Mouse (Mus musculus) stomach, embryonic 14.5 days (tissue): ENCODE measurements around the gene Gm5148. TPM values are rescaled to one million over a fixed set of nuclear protein-coding genes. Genes with fewer than 3 reads are reported as not detected.

Experiments
- ATAC-seq: fragments of 200-750 bp; cut with Nextera tagmentation; 2 replicates; pipeline ENCODE4 v1.8.0; 2017; ENCODE audit warnings: low read depth, moderate TSS enrichment; ENCODE audit not compliant: insufficient number of reproducible peaks, insufficient read depth, low FRiP score
- H3K27ac ChIP-seq: fragments of 300-500 bp; sonication (generic); 2 replicates; pipeline ENCODE4 v1.5.1; 2014; ENCODE audit warnings: mild to moderate bottlenecking, low read length, moderate library complexity, mixed read lengths
- H3K27me3 ChIP-seq: fragments of 300-500 bp; sonication (generic); 2 replicates; pipeline ENCODE4 v1.6.1; 2014; ENCODE audit warnings: low read length, control low read depth, mixed read lengths; ENCODE audit not compliant: control insufficient read depth, insufficient read depth
- H3K36me3 ChIP-seq: fragments of 300-500 bp; sonication (generic); 2 replicates; pipeline ENCODE4 v1.6.1; 2014; ENCODE audit warnings: mild to moderate bottlenecking, control low read depth, low read length, moderate library complexity, mixed read lengths; ENCODE audit not compliant: control insufficient read depth, insufficient read depth
- H3K4me1 ChIP-seq: fragments of 300-500 bp; sonication (generic); 2 replicates; pipeline ENCODE4 v1.6.1; 2014; ENCODE audit warnings: low read length, control low read depth, mixed read lengths; ENCODE audit not compliant: control insufficient read depth, insufficient read depth
- H3K4me2 ChIP-seq: fragments of 300-500 bp; sonication (generic); replicated peaks from 2 replicates; pipeline ENCODE4 v1.6.1; 2014; ENCODE audit warnings: low read depth, low read length, control low read depth
- H3K4me3 ChIP-seq: fragments of 300-500 bp; sonication (generic); 2 replicates; pipeline ENCODE4 v1.5.1; 2014; ENCODE audit warnings: low read depth, low read length, control low read depth
- H3K9ac ChIP-seq: fragments of 300-500 bp; sonication (generic); replicated peaks from 2 replicates; pipeline ENCODE4 v1.6.1; 2014; ENCODE audit warnings: low read depth, mild to moderate bottlenecking, control low read depth, low read length, moderate library complexity, mixed read lengths
- H3K9me3 ChIP-seq: fragments of 300-500 bp; sonication (generic); 2 replicates; pipeline ENCODE4 v1.6.1; 2016; ENCODE audit warnings: low read depth, low read length, control low read depth; ENCODE audit not compliant: control insufficient read depth
- WGBS: fragments of 180-500 bp; shearing (Covaris S2); extraction: QIAGEN DNeasy Blood & Tissue Kit; methylation state at CpG from one replicate; pipeline ENCODE4 v1.1.7; 2014; 5-methylcytosine and 5-hydroxymethylcytosine counted together
- polyA plus RNA-seq: library from polyadenylated mRNA; unstranded; fragments of >200 nt; fragmentation: Nextera tagmentation; extraction: Ambion mirVana; gene quantifications from 2 replicates; pipeline ENCODE4 v1.2.1, GENCODE M21; 2014

Gene Gm5148
- polyA plus RNA-seq, 1 experiment from 2014 or later = 8.7 TPM

DNA sequence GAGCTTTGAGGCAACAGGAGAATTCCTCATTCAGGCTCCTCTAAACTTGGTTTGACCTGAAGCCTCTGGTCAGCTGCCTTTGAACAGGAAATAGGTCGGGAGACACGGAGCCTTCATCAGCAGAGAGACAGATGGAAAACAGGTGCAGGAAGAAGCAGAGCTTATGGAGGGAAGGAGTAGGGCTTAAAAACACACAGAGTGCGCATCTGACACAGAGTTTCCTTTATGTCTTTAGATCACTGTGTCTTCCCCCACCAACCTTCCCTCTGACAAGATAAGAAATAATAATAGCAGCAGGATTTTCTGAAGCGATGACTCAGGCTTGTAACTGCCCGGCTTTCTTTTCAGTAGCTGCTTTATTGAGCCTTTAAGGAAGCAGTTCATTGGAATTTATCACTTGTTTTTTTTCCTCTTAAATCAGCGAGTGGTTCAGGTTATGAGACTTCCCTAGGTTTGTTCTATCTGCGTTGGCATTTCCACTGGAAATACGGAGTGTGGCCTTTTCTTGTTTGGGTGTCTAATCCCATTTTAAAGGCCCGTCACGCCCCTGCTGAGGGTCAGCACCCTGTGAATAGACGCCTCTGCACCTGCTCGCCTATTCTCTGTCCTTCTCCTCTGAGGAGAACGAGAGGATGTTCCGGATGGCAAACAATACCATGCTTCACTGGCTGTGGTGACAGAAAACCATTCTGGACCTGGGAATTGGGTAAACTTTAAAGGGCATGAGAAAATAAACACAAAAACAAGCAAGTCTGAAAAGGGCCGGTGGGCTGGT is 51.8 kb downstream of the Gm5148 start:
- no peak overlapping the region for H3K4me2 ChIP-seq
- ATAC-seq = no peak
- no peak overlapping the region for H3K9ac ChIP-seq
- WGBS = 43% methylated on average over 15 of the region's 15 CpGs
- H3K4me1 ChIP-seq = peaks cover 21% of the 10 kb centered on the region
- peaks cover 15% of the 10 kb centered on the region for H3K9me3 ChIP-seq
- no peaks in the 10 kb centered on the region for H3K27me3 ChIP-seq
- H3K36me3 ChIP-seq = no peaks in the 10 kb centered on the region
- no peak overlapping the region for H3K4me3 ChIP-seq
- H3K27ac ChIP-seq = no peak overlapping the region

DNA sequence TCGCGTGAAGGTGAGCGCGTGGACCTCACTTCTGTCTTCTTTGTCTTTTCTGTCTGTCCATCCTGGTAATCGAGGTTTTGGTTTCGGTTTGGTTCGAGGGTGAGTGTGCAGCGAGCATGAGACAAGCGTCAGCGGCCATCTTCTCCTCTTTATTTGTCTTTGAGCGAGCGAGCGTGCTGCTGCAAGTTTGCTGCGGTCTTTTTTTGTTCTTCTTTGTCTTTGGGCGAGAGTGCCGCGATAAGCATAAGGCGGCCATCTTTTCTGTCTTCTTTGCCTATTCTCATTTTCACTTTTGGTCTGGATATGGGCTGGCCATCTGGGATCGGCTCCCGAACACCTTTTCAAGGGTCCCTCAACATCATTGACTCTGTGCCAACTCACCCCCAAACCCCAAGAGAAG is 55.2 kb downstream of the Gm5148 start:
- WGBS = 96% methylated on average over 20 of the region's 20 CpGs
- Histone ChIP-seq H3K27ac (no peak overlapping the region), H3K9ac (no peak overlapping the region), H3K9me3 (peaks cover 15% of the 10 kb centered on the region), H3K36me3 (no peaks in the 10 kb centered on the region), H3K4me2 (no peak overlapping the region), H3K4me3 (no peak overlapping the region), H3K27me3 (no peaks in the 10 kb centered on the region), H3K4me1 (peaks cover 24% of the 10 kb centered on the region)
- ATAC-seq = no peak

DNA sequence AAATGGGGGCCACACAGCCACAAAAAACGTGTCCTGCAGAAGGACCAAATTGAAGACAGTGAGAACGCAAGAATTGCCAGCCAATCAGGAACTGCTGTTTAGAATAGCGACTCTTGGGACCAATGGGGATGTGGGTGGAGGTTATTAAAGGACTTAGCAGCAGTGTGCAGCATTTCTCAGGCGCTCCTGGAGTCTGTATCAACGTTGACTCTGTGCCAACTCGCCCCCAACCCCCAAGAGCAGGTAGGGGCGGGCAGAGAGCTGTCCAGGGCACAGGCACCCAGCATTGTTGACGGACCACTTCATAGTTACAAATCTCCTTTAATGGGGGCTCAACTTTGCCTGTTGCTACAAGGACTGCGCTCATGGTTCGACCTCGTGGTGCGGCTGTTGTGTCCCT is 55.6 kb downstream of the Gm5148 start:
- H3K9me3 ChIP-seq = peaks cover 15% of the 10 kb centered on the region
- H3K27ac ChIP-seq = no peak overlapping the region
- H3K4me1 ChIP-seq = peaks cover 21% of the 10 kb centered on the region
- no peaks in the 10 kb centered on the region for H3K27me3 ChIP-seq
- no peak overlapping the region for H3K4me3 ChIP-seq
- no peak for ATAC-seq
- H3K9ac ChIP-seq = no peak overlapping the region
- H3K4me2 ChIP-seq = no peak overlapping the region
- no peaks in the 10 kb centered on the region for H3K36me3 ChIP-seq
- 89% methylated on average over 12 of the region's 12 CpGs for WGBS

DNA sequence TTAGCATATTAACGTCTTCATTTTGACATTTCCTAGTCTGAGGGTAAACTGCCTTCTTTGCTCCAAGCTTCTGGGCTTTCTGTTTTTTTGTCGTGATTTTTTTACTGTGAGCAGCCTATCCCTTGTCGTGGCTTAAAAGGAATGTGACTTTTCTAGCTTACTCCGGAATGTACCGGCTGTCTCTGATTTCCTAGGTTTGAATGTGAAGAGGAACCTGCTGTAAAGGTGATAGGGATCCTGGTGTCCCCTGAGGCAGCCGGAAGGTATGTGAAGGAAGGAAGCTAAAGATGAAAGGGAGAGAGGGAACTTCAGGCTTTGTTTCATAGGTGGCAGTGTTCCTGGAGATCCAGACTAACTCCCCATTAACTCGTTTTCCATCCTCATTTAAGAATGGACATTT is 56.6 kb downstream of the Gm5148 start:
- H3K4me3 ChIP-seq = no peak overlapping the region
- no peaks in the 10 kb centered on the region for H3K36me3 ChIP-seq
- ATAC-seq = no peak
- WGBS = 27% methylated on average over 7 of the region's 7 CpGs
- H3K27me3 ChIP-seq = no peaks in the 10 kb centered on the region
- H3K9ac ChIP-seq = no peak overlapping the region
- H3K4me1 ChIP-seq = peaks cover 21% of the 10 kb centered on the region
- H3K4me2 ChIP-seq = no peak overlapping the region
- peaks cover 15% of the 10 kb centered on the region for H3K9me3 ChIP-seq
- peak overlapping the region; percentile 49; the same call in 1 of the 2 replicates for H3K27ac ChIP-seq

DNA sequence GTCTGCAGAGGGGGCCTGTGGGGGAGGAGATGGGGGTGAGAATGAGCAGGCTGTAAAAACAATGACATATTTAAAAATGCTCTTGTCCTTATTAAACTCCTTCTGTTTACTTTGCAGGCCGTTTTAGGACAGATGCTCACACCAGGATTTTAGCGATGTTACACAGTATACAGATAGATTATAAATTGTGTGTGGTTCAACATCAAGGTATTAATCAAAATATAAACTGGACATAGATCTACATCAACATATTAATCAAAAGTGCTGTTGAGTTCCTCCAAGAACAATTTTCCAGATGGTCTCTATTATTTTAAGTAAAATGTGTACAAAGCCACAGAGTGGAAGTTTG is 57.2 kb downstream of the Gm5148 start:
- 16% methylated on average over 2 of the region's 2 CpGs for WGBS
- ATAC-seq = 0 out of 2 replicates have a peak, but pooled peaks have one; percentile 53
- Histone ChIP-seq H3K4me1 (peaks cover 15% of the 10 kb centered on the region), H3K9me3 (peaks cover 15% of the 10 kb centered on the region), H3K4me3 (no peak overlapping the region), H3K9ac (no peak overlapping the region), H3K4me2 (no peak overlapping the region), H3K27ac (peak overlapping the region; percentile 4; the same call in 1 of the 2 replicates), H3K36me3 (no peaks in the 10 kb centered on the region), H3K27me3 (no peaks in the 10 kb centered on the region)

DNA sequence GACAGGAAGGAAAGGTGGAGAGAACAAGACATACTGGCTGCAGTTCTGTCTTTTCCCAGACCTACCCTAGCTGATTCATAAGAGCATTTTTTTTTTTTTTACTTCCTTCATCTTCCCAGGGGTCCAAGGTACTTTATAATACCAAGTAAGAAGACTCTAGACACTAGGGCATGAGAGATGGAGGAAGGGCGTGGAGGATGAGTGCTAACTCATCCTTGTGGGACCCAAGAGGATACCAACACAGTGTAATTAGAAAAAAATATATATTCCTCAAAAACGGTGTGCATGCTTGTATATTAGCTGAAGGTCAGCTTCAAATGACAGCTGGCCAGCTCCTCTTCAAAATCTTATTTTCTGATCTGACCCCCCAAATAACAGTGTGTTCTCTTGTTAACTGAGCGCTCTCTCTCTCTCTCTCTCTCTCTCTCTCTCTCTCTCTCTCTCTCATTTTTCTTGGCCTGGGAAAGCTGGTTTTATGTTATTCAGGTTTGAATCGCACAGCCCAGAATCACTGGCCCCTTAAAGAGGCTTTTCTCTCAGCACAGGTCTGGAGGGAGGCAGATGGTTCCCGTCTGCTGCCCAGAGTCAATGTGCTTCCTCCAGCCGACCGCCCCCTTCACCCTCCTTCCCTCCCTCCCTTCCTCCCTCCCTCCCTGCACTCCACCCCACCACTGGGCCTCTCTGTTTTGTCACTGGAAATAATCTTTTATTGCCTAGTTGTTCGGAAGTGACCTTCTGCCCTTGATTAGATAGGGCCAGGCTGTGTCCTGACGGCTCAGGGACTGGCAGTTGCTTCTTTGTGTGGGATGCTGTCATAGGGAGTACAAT is 57.8 kb downstream of the Gm5148 start:
- H3K4me1 ChIP-seq = peaks cover 13% of the 10 kb centered on the region
- peak; percentile 89; the same call in 1 of the 2 replicates for ATAC-seq
- H3K27ac ChIP-seq = peak overlapping the region; percentile 4; the same call in 1 of the 2 replicates
- H3K9ac ChIP-seq = no peak overlapping the region
- H3K4me2 ChIP-seq = no peak overlapping the region
- H3K4me3 ChIP-seq = no peak overlapping the region
- H3K9me3 ChIP-seq = peaks cover 15% of the 10 kb centered on the region
- 14% methylated on average over 9 of the region's 9 CpGs for WGBS
- no peaks in the 10 kb centered on the region for H3K36me3 ChIP-seq
- H3K27me3 ChIP-seq = no peaks in the 10 kb centered on the region

Other genes starting within 250 kb of the Gm5148 start
- gene Spry1, start 84.5 kb downstream of the Gm5148 start, polyA plus RNA-seq = 18.2 and 19.1 TPM in 2 replicates